Mouse (Mus musculus): ENCODE results near the gene Tbl1x.

Gene Tbl1x

DNA sequence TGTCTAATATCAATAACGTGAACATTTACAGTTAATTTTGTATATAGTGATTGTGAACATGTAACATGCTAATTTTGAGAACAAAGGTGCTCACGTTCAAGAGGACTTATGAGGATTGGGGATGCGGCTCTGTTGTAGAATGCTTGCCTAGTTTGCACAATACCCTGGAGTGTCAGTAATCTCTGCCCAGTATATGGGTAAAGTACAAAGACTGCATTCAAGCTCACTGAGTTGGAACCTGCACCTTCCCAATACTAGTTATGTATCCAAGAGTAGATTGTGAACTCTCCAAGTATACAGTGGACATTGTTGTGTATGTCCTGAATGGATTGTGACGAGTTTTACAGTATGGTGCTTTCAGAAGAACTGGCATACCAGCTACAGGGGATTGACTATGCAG, 33.7 kb downstream of the Tbl1x start:
- no peak for DNase-seq (ENCODE audit: low read depth, low spot score)

DNA sequence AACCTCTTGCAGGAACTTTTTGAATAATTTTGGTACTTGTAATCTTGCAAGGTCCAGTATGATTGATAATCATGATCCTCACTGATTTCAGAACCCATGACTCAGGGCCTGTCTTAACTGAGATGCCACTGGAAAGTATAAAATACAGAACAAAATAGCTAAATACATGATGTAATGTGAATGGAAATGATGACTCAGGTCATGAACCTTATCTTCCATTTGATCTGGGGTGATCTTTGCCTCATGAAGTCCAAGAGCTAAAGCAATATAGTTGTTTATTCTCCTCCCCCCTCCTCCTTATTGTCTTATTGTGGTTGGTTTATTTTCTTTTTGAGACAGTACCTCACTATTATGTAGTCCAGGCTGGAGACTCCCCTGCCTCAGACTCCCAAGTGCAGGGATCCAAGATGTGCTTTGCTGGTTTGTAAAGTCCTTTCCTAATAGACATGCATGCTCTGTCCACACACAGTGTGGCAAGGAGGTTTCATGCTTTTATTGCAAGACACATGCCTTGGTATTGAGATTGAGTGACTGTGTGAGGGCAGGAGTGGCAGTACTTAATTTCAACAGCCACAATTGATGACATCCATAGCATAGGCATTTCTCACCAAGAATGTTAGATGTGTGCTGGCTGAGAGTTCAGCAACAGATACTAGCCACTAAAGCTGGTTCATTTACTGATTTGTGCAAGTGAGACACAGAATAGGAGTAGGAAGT, 34.7 kb downstream of the Tbl1x start:
- no peak for DNase-seq (ENCODE audit: low read depth, low spot score)

DNA sequence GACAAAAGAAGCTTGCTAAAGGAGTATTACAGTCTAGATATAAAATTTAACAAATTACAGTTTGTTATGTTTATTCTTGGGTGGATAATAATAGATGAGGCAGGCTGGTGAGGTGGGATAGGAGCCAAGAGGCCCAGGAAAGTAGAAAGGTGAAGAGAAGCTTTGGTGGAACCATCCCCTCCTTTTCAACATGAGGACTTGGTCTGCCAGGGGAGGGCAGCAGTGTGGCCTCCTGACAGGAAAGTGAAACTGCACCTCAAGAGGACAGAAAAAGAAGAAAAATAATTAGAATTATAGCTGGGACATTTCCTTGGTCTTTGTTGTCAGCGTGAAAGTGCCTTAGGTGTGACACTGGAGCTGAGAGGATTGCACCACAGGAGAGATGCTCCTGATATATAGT, 35.6 kb downstream of the Tbl1x start:
- DNase-seq (ENCODE audit: low read depth, low spot score): no peak

DNA sequence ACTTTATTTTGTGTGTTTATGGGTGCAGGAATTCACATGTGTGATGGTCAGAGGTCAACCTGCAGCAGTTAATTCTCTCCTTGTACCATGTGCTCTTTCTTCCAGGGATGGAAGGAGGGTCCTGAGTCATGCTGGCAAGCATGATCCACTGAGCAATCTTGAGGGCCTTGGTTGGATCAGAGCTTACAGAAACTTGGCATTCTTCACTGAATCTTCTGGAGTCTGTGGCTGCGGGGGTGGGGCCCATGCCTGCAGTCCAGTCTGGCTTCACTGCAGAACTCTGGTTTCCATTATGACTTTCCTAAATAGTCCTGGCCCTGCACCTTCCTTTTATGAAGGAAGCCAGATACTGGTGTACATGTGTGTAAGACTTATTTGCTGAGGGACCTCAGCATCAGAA, 38.1 kb downstream of the Tbl1x start:
- no peak for DNase-seq (ENCODE audit: low read depth, low spot score)

DNA sequence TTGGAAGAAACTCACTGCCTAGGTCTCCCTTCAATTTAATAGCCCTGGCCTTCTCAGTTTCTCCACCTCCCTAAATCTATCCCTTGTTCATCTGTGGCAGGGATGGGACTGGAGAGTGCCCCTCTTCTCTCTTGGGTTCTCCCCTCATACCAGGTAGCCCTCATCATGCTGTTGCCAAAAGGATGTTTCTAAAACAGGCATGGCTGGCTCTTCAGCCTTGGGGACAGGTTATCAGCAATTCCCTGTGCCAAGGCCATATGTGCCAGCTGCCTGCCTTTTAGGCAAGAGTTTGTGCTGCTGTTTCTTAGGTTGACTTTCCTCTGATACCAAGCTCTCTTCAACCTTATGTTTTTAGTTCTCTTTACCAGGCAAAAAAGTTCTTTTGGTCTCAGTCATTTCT, 39.6 kb downstream of the Tbl1x start:
- DNase-seq (ENCODE audit: low read depth, low spot score): no peak

DNA sequence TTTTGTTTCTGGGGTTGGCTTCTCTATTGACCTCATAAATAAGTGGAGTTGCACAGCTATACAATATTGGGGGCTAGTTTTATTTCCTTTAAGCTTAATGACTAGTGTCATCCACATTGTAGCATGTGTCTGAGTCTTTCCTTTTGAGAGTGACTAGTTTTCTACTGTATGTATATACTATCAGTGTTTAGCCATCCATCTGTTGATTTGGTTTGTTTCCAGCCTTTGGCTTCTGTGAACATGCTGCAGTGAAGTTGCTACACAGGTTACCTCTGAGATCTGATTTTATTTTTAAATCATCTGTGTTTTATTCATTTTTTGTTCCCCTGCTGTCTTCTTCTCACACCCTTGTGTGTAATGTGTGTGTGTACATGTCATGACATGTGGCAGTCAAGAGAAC, 40.5 kb downstream of the Tbl1x start:
- no peak for DNase-seq (ENCODE audit: low read depth, low spot score)

DNA sequence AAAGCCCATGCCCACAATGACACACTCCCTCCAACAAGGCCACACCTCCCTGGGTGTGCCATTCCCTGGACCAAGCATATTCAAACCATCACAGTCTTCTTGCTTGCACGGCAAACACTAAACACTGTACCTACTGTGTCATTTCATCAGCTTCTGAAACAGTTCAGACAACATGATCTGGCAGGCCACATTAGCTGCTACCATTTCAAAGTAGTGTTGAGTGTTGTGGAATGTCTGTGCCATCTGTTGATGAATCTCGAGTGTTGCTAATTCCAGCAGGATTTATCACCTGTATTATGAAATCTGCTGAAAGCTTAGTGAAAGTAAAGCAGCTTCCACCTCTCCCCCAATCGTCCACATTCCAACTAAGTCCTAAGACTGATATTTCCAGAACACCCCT, 41.3 kb downstream of the Tbl1x start:
- DNase-seq (ENCODE audit: low read depth, low spot score): no peak

DNA sequence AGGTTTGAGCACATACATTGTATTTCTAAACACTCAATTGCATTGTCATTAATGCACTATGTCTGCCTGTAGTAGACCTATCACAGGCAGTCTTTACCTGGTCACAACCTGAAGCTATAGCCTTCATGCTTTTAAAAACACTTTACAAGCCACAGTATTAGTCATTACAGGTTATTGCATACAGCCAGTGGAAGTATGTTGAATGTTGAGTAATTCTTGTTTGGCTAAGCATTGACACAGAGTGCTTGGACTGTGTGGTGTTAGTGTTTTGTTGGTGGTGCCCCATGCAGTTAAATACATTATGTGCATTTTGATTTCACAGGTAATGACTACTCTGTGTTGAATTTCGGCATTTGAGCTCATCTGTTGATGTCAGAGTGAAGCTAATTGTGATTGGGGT, 45.2 kb downstream of the Tbl1x start:
- no peak for DNase-seq (ENCODE audit: low read depth, low spot score)

DNA sequence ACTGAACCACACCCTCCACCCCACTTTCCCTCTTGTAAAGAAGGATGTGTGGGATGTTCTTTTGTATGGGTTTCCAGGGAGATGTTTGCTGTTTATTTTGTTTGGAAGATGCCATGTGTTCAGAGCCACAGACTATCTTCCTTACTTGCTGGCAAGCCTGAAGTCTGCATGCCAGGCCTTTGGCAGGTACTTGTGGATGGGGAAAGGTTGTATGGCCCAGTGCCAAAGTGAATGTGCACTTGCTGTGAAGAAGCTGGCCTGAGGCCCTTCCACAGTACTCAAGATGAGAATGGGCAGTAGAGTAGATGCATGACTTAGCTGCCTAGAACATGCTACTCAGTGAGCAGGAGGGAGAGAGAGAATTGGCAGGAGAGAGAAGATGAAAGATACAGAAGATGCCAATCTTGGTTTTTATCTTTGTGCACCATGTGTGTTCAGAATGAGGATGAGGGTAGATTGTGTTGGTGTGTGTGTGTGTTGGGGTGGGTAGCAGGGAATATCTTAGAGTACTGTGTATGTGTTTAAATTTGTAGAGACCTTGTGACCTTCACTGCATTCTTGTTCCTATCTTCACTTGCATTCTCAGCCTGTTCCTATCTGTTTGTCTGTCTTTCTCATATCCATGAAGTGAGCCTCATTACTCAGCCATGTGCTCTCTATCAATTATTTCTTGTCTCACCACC, 48.5 kb downstream of the Tbl1x start:
- no peak for DNase-seq (ENCODE audit: low read depth, low spot score)

DNA sequence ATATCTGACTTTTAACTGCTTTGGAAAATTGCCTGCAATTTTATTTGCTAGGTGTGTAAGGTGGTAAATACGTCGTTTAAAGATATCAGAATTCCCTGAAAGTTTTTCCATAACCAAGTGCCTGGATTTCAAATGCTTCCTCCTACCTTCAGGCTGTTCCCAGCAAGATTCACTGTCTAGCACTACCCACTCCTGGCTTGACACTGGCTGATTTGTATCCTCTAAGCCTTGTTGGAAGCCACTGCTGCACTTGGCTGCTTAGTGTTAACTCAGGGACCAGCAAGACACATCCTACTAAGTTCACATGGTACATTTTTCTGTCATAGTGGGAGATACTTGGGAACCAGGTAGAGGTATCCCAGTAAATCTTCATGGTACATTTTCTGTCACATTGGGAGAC, 52.8 kb downstream of the Tbl1x start:
- DNase-seq (ENCODE audit: low read depth, low spot score): no peak

DNA sequence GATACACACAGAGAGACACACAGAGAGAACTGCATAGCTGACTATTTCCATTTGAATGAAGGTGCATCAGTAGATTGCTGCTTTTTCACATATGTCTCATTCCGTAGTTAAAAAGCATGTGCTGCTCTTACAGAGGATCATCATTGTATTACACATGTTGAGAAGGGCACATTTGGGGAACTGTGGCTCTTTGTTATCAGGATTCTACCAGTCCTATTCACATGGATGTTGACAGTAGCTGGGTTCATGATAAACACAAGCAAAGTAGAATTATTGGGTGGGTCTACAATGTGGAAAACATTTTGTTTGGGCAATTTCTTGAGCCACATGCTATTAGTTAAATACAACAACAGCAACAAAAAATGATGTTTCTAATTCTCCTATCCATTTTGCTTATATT, 55.9 kb downstream of the Tbl1x start:
- DNase-seq (ENCODE audit: low read depth, low spot score): no peak

DNA sequence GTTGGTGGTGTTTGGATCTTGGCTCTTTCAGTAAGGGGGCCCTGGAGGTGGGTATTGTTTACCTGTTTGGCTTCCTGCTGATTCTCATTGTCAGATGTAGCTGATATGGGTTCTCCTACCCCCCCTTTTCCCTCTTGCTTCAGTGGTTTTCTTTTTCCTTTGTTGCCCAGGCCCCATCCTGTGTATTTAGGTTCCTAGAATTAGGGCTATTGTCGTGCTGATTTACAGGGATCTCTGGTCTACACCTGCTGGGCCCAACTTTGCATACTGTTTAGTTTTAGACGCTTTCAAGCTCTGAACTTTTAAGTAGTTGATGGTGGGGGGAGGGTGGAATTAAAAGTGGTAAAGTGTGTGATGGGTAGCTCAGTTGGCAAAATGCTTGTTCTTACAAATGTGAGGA, 57.2 kb downstream of the Tbl1x start:
- DNase-seq (ENCODE audit: low read depth, low spot score): peak; percentile 53

DNA sequence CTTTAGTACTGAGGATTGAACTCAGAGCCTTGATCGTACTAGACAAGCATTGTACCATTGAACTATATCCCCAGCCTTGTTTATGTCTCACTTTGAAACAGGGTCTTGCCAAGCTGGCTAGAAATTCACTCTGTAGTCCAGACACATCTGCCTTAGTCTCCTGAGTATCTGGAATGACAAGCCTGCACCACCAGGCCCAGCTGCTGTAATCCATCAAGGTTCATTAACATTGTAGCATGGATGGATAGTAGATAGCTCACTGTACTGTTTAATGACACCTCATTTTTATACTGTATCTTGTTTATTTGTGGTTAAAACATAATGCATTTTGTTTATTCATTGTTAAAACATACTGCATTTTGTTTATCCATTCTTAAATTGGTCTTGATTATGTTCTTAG, 62.9 kb downstream of the Tbl1x start:
- no peak for DNase-seq (ENCODE audit: low read depth, low spot score)

DNA sequence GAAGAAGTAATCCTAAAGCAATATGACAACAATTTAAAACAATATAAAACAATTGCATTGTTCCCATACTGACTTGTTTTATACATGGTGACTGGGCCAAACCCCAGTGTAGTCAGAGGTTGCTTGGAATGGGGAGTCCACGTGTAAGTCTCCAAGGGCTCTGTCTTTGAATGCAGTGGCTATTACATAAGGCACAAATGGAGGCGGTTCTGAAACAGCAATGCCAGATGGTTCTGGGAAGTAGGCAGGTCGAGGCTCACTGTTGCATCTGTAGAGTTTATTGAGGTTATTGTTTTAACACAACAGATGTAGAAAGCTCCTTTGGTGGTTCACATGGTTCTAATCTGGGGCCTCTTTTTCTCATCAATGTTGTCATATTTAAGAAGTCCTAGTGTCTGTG, 66.3 kb downstream of the Tbl1x start:
- no peak for DNase-seq (ENCODE audit: low read depth, low spot score)

DNA sequence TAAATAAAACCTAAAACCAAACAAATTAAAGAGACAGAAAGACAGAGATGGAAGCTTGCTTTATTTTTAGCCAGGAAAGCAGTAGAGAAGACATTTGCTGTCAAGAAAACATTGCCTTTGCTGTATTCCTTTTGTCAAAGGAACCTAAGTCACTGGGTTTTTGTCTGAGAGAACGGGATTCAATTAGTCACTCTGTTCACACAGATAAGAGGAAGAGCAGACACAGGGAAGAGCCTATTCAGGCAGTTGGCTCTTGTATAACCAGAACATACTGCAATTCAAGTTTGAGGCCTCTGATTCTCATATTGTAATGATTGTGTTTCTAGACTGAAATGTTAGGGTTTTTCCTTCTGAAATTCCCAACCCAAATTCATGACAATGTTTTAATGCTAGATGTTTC, 67.4 kb downstream of the Tbl1x start:
- DNase-seq (ENCODE audit: low read depth, low spot score): no peak

DNA sequence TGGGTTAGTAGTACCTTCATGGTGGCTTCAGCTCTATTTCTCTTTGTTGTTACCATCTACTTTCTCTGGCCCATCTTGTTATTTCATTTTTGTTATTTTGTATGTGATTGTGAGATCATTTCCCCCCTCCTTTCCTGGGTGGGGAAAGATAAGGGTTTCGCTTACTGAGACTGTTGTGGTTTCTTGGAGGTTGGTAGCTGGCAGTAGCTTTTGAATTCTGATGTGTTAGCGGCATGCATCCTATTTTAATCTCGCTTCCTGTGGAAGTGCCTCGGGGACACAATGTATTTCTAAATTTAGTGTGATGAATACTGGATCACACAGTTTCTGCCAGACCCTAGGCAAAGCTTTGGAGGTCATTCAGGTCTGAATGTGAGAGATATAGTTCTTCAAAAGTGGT, 69.2 kb downstream of the Tbl1x start:
- no peak for DNase-seq (ENCODE audit: low read depth, low spot score)

DNA sequence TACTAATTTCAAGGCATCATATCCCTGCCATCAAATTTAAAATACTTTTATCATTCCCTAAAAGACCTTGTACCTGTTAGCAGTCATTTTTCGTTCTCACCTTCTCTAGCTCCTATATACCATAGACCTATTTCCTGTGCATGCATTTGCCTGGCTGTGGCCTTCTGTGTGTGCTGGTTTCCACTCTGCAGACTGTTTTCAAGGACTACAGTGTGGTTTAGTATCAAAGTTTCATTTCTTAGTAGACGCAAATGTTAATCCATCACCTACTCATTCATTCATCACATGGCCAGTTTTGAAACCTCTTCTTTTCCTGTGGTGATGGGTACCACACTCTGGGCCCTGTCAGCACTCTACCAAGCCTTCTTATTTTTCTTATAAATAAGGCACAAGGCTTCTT, 75.2 kb downstream of the Tbl1x start:
- no peak for DNase-seq (ENCODE audit: low read depth, low spot score)

DNA sequence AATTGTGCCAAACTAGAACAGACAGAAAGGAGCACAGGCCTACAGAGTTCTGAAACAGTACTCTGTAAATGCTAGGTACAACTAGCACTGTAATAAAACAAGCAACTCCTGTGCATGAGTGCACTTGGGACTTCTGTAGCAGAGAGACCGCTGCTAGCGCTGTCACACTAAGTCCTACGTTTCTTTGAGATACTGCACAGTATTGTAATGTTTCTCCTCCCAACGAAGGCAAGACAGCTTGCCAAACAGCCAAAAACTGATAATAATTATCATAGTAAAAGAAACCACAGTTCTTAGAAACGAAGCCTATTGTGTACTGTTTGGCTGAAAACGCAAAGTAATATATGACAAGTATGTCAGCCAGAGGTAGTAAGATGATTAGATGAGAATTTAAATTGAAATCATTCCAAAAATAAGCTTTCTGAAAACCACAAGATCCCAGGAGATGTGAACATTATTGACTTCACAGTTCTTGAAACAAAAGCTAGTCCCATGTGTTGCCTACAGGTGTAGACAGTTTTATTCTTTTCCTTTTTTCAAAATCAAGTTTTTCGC, 83.9 kb downstream of the Tbl1x start:
- no peak for DNase-seq (ENCODE audit: low read depth, low spot score)

DNA sequence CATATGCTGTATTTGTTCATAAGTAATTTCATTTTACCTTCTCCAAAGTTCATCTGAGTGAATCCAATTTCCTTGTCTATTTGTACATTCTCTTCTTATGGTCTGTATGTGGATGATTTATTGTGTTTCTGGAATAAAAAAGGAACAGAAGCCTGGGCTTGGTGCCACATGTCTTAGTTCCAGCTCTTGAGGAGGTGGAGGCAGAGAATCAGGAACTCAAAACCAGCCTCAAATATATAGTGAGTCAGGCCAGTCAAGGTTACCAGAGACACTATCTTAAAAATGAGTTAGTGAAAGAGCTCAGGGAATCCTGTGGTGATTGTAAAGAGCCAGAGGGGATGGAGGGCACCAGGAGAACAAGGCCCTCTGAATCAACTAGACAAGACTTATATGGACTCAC, 86.9 kb downstream of the Tbl1x start:
- DNase-seq (ENCODE audit: low read depth, low spot score): no peak

DNA sequence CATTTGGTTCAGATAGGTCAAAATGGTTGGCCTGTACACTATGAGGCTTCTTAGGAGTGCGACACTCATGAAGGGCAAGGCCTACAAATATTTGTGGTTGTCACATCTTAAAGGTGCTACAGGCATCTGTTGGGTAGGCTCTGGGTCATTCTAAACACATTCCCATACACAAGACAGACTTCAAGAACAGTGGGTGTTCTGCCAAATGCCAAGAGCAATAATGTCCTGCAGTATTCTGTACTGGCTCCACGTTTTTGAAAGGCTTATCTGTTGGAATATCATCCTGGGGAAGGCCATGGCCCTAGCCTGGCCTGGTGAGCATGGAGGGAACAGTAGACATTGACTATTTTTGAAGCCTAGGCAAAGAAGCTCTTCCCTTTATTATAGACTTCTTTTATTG, 87.9 kb downstream of the Tbl1x start:
- DNase-seq (ENCODE audit: low read depth, low spot score): no peak

DNA sequence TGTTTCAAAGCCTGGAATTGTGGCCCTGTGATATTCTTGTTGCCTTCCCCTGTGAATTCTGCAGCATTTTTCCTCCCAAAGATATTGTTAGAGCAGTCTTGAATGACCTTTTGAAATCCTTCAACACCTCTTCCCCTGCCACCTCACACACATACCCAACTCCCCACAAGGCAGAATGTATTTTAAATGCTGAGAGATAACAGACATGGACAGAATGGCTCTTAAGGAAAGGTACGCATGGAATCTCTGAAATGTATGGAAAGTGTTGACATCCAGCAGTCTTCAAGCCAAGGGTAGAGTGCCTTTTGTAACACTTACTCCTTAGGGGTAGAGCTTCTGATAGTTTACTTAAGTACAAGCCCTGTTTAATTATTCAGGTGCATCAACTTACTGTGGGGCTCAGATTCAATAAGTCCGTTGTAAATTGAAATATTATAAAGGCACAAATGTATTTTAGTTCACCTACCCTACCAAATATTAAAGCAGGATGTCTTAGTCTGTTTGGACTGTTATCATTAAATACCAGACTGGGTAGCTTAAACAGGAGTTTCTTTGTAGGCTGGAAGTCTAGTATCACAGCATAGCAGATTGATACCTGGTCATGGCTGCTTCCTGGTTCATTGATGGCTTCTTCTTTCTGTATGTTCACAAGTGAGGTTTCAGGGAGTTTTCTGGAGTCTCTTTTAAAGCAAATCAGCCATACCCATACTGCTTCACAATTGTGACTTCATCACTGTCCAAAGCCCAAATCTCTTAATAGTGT, 92.9 kb downstream of the Tbl1x start:
- DNase-seq (ENCODE audit: low read depth, low spot score): no peak

DNA sequence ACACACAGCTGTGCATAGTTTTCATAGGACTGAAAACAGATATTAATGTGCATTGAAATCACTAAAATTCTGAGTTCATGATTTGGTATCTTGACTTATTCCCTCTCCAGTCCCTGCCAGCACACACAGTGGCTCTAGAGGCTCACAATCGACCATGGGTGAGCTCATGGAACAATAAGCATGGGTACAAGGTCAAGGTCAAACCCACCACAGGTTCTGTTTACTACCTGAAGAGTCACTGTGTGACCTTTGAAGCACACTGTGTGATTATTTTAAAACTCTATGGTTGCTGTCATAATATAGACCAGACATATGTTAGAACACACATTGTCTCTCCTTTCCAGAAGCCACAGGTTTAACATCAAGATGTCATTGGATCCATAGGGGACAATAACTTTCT, 96.7 kb downstream of the Tbl1x start:
- DNase-seq (ENCODE audit: low read depth, low spot score): no peak

All from WW6 (cell line).